Mouse (Mus musculus) embryo, embryonic 10 days (tissue): ENCODE results near the gene Olfr292.

Source experiments
- DNase-seq: peaks from one replicate; pipeline ENCODE4 v3.0.0-alpha.2; 2015; ENCODE audit warnings: low spot score

Olfr292 gene

GRCm38 (mm10) chr7:86688030-86688429, at the start of gene Olfr292:
Gene Olfr292 (plus strand): TSS chr7:86688330.
- DNase-seq, result no peak

- no peak for DNase-seq
These were observed 39.4 kb upstream of the Olfr292 start, which contains the start of gene Olfr293 for GRCm38 (mm10) chr7:86648761-86649160. Gene Olfr293 (plus strand): TSS chr7:86649061.

GRCm38 (mm10) chr7:86725013-86725412, 36.9 kb downstream of the Olfr292 start:
- no peak for DNase-seq
